Mouse (Mus musculus): ENCODE measurements around the gene 4933434E20Rik. TPM values are rescaled to one million over a fixed set of nuclear protein-coding genes. Genes with fewer than 3 reads are reported as not detected.

4933434E20Rik gene
- 28.8 and 34.0 TPM in 2 replicates for total RNA-seq (2017)

DNA sequence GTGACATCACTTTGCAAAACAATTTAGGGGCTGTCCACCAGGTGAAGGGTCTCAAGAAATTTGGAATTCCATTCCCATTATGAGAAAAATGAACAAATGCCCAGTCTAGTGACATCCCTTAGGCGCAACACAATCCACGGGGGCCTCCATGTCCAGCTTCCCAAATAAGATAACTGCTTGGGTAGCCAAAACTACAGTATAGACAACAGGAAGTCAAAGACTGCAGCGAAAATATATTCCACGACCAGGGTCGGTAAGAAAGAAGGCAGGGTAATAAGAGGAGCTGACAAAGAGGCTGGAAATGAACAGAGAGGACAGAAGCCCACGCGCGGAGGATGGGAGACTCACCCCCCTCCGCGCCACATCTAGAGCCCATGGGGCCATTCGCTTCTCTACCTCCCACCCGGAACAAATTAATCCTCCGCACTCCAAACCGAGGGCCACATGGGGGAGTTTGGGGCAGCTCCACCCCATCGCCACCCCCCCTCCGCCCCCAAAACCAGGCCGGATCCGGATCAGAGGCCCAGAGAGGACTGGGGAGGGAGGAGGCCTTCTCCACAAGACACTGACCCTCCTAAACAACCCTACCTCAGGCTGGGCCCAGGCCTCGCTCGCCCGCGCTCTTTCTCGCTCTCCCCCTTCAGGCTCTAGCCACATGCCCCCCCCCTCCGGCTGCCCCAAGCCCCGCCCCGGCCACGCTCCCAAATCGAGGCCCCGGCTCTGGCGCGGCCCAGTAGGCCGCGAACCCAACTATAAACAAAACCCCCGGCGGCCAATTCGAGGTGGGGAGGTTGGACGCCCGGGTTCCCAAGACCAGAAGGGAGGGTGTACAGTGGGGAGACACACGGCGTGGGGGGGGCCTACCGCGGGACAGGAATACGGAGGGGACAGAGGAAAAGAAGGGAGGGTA is at the start of gene 4933434E20Rik:
Gene 4933434E20Rik (plus strand): TSS at position 196 of the 910 bp plus-strand sequence.
- peak; percentile 66 for ATAC-seq (replicated peaks; ENCODE audit: low read depth, poor library complexity, severe bottlenecking)

DNA sequence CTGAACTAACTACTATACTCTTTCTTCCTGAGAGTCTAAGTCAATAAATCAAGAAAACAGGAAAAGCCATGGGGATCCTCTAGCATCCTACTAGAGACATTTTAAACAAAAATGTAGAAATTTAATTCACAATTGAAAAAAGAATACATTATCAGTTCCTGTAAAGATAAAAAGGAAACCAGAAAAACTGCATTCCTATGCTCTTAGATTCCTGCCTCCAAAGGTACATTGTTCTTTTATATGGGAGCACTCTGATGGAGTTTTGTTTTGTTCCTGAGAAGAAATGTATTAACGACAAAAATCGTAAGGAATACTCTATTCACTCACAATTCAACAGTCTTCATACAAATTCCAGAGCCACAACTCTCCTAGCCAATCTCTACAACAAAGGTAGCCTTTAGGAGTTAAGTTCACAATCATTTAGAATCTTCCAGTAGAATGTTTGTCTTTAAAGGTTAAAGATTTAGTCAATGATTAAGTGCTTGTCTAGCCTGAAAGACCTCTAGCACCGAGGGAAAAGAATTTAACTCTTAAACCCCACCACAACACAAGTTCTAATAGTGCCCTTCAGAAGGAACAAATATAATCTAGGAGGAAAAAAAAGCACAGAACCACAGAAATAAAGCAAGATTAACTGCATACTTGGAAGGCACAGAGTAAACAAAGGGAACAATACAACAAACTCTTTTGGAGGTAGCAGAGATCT is 47.2 kb upstream of the 4933434E20Rik start:
- ATAC-seq (replicated peaks; ENCODE audit: low read depth, poor library complexity, severe bottlenecking): no peak

DNA sequence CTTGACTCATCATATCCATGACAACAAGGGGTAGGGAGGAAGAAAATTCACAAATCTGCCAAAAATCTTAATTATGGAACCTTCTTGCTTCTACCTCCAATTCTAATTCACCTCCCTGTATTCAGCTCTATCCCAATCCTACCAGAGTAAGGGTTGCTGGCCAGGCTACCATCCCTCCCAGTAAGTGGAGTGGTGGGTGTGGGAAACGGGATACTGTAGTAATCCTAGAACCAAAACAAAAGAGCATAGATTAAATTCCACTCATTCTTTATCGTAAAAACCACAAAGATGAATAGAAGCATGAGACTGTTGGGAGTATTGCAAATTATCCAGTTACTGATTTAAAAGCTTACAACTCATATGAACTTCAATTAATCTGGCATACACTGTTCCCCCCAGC is 41.1 kb upstream of the 4933434E20Rik start:
- no peak for ATAC-seq (replicated peaks; ENCODE audit: low read depth, poor library complexity, severe bottlenecking)

DNA sequence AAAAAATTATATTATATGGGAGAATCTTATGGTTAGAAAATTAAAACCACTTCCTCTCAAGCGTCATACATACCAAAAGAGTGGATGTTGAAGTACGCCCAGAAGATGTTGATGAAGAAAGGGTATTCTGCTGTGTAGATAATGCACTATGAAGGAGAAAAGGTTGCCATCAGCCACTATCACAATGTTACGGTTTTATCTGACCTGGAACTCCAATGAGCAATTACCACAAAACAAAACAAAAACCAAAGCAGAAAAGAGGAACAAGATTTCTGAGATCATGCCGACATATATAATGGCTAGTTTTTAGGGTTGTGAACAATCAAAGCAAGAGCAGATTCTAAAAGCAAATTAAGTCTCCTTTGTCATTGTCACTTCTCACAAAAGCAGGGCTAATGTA is 34.8 kb upstream of the 4933434E20Rik start:
- 0 out of 2 replicates have a peak, but pooled peaks have one; percentile 22 for ATAC-seq (replicated peaks; ENCODE audit: low read depth, poor library complexity, severe bottlenecking)

DNA sequence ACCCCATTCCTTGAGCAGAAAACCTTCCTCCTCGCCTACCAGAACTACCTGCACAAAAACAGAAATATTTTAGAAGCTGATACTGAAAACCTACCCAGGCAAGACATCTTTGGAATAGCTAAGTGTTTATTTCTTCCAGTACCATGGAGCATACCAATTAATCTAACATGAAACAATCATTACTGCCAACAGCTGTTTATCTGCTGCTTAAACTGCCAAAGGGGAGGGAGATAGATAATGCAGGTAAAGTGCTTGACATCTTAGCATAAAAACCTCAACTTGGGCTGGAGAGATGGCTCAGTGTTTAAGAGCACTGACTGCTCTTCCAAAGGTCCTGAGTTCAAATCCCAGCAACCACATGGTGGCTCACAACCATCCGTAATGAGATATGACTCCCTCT is 16.8 kb upstream of the 4933434E20Rik start:
- no peak for ATAC-seq (replicated peaks; ENCODE audit: low read depth, poor library complexity, severe bottlenecking)

DNA sequence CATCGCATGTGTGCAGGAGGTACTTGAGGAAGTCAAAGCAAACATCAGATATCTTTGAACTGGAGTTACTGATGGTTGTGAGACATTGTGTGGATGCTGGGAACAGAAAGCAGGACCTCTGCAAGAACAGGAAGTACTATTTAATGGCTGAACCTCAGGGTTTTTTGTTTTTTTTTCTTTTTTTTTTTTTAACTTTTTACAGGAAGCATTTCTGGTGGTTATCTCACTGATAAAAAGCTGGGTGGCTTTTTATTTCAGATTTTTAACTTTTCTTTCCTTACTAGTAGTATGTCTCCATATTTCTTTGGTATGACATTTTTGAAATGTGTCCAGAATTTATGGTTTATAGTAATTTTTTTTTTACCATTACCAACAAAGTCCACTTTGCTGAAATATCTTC is 15.2 kb upstream of the 4933434E20Rik start:
- ATAC-seq (replicated peaks; ENCODE audit: low read depth, poor library complexity, severe bottlenecking): no peak

DNA sequence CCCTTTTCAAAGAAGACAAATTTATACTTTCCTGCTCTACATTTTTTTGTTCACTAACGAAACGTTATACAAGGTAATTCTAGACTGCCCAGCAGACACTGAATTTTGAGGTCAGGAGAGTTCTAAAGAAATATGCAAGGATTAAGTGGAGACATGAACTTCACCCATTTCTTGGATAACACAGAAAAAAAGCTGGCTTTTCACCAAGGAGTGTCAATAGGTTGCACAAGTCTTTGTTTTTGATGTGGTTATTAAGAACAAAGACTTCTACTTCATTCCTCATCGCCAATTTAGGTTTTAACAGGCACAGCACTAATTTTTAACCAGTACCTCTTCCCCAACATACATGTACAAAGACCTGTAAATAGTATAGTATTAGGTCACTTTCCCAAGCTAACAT is 1.7 kb upstream of the 4933434E20Rik start:
- ATAC-seq (replicated peaks; ENCODE audit: low read depth, poor library complexity, severe bottlenecking): no peak

DNA sequence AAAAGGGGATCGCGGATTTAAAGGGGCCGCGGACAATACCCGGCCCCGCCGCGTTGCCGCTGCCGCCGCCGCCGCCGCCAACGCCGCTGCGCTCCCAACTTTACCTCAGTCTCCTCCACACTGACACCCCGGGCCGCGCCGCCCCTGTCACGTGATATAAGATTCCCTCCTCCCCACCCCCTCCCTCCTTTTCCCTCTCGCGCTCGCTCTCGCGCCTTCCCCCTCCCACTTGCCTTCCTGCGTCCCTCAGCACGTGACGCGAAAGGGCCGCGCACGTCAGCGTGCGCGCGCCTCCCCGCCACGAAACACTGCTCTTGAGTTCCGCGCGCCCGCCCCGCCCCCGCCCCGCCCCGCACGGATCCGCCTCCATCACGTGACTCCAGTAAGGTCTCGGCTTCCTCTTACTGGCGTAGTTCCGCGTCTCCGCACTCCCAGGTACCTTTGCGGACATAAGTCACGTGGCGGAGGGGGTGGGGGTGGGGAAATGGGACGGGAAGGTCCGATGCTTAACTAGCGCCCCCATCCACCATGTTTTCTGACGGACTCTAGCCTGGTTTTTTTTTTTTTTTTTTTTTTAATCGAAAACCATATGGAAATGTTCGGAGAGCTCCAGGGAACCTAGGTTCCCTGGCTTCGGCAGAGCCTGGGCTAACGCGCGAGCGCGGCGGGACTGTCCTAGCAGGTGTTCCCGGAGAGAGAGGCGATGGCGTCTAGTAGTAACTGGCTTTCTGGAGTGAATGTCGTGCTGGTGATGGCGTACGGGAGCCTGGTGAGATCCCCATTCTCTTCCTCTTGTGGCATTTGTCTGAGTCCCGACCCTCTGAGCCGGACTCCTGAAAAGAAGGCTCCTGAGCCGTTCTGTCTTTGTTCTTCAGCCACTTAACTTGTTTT is 1.2 kb downstream of the 4933434E20Rik start, which contains the start of gene Ubap2l:
Gene Ubap2l (minus strand): TSS at position 278 of the 891 bp plus-strand sequence.
- peak; percentile 88 for ATAC-seq (replicated peaks; ENCODE audit: low read depth, poor library complexity, severe bottlenecking)

DNA sequence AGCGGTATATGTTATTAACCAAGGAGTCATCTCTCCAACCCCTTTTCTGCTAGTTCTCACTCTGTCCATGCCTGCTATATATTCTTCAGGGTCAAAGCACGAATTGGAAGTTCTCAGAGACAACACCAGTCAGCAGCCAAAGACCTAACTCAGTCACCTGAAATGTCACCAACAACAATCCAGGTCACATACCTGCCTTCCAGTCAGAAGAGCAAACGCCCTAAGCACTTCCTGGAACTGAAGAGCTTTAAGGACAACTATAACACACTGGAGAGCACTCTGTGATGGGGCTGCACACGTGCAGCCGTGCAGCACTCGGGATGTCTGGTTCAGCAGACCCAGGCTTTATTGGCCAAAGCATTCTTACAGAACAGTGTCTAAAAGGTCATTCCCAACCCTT is 10.1 kb downstream of the 4933434E20Rik start:
- no peak for ATAC-seq (replicated peaks; ENCODE audit: low read depth, poor library complexity, severe bottlenecking)

DNA sequence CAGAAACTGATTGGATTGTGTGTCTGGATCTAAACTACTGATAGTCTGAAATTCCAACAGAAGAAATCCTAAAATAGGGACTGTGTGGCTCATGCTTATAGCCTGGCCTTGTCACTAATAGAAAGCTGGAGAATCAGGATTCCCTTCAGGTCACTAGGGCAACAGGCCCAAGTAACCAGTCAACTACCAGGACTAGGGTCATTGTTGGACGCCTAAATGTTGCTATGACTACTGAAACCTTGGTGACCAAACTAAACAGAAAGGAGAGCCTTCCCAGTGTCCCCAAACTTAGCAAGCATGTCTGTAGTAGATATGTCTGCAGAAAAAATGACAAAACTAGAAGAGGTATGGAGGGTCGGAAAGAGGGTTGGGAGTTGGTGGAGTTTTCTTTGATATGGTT is 11.1 kb downstream of the 4933434E20Rik start:
- ATAC-seq (replicated peaks; ENCODE audit: low read depth, poor library complexity, severe bottlenecking): no peak

DNA sequence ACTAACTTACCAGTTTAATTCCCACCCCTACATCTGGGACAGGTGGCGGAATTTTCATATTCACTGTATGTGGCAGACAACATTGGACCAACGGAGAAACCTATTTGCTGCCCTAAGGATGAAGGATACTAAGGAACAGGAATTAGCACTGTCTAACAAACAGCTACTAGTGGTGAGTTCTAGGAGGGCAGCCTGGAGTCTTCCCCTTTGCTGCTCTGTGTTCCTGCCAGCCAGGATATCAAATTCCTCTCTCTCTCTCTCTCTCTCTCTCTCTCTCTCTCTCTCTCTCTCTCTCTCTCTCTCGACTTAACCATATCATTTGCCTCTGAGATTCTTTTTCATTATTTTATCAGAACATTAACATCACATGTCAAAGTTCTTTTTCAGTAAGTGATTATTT is 12.9 kb downstream of the 4933434E20Rik start:
- no peak for ATAC-seq (replicated peaks; ENCODE audit: low read depth, poor library complexity, severe bottlenecking)

DNA sequence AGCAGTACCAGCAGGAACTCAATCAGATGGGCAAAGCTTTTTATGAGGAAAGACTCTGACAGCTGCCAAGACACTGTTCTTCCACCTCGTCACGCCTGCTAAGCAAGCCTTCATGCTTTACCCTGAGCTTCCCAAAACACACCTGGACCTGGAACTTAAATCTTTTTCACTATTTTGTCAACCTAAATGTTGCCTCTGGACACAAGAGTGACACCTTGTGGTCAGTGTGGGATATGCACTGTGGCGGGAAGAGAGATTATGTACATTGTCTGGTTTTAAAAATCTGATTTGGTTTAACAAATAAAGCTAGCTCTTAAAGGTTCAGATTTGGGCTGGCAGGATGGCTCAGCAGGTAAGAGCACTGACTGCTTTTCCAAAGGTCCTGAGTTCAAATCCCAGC is 14.1 kb downstream of the 4933434E20Rik start:
- peak; percentile 80 for ATAC-seq (replicated peaks; ENCODE audit: low read depth, poor library complexity, severe bottlenecking)

DNA sequence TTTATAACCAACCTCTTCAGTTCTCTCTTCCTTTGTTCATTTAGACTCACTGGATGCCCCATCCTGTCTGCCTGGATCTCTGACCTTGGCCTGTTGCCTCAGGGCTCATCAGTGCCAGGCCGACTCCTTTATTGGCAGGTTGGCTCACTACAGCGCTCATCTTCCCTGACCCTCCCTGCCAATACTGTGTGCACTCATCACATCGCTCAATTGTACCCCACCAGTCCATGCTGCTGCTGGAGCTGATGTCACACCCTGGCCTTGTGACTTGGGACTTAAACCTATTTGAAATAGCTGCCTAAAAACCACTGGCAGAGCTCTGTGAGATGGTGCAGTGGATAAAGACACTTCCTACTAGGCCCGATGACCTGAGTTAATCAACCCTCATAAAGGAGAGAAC is 16.4 kb downstream of the 4933434E20Rik start:
- no peak for ATAC-seq (replicated peaks; ENCODE audit: low read depth, poor library complexity, severe bottlenecking)

DNA sequence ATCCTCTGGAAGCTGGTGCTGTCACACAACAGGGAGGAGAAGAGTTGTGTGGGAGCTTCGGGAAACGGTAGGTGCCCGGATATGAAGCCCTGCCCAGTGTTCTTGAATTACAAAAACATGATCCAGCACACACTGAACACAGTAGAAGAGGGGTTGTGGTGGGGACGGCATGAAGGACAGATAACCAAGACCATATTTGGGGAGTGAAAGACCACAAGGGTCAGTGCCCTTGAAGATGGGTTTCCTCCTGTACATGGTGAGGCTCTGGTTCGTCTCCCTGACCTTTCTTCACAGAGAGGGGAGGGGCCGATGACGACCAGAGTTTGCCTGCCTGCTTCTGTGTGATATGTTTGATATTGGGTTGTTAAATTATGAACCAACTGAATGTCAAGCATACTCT is 18.3 kb downstream of the 4933434E20Rik start:
- no peak for ATAC-seq (replicated peaks; ENCODE audit: low read depth, poor library complexity, severe bottlenecking)

DNA sequence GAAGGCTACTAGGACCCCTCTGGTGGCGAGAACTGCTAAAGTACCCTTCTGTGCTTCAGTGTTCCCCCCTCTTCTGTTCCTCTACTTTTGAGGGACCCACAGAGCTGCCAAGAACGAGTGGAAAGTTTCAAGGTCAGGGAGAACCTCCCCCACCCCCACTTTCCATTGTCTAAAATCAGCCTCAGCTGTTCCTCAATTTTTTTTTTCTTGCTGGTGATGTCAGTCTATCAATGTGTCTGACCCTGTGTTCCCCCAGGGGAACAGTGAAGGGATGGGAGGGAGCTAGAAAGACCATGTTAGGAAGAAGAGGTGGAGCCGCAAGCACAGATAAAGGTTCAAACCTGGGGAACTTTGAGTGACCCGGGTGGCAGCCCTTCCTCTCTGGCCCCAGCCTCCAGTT is 20.9 kb downstream of the 4933434E20Rik start, which contains the start of gene Tpm3:
Gene Tpm3 (plus strand): TSS at position 356 of the 400 bp plus-strand sequence.
- 0 out of 2 replicates have a peak, but pooled peaks have one; percentile 18 for ATAC-seq (replicated peaks; ENCODE audit: low read depth, poor library complexity, severe bottlenecking)

DNA sequence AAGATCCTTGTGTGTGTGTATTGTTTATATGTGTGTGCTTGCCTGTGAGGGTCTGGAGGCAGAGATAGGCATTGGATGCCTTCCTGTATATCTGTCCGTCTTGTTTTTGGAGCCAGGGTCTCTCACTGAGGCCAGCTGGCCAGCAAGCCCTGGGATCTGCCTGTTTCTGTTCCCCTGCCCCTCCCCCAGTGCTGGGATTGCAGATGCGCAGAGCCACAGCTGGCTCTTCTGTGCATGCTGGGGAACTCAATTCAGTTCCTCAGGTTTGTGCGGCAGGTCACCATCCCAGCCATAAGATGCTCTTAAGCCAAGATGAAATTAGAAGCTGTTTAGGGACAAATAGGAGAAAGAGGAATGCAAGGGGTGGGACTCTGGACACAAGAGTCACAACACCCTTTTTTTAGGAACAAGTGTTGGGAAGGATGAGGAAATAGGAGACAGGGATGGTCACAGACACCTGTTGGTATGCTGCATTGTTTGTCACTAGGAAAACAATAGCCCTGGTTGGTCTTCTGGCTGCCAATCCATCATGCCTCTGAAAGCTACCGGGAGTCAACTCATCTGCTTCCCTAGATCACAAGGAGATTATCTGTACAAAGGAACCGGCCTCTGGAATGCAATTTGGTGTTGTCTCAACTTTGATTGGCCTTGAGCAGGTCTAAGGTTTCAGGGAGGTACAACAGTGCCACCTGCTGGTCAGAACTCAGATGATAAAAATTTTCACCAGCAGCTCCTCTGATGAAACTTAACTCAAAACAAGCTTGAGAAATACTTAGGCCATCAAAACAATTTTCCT is 25.7 kb downstream of the 4933434E20Rik start:
- ATAC-seq (replicated peaks; ENCODE audit: low read depth, poor library complexity, severe bottlenecking): no peak

DNA sequence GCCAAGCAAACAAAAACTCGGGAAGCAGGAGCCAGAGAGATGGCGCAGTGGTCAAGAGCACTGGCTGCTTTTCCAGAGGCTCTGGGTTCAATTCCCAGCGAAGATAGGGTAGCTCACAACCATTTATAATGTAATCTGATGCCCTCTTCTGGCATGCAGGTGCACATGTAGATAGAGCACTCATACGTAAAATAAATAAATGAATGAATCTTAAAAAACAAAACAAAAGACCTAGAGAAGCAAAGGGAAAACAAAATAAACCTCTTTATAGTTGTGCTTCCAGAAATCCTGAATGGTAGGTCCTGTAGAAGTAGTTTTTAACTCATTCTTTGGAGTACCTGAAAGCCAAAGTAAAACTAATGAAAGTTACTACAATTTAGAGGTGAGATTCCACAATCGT is 26.8 kb downstream of the 4933434E20Rik start:
- ATAC-seq (replicated peaks; ENCODE audit: low read depth, poor library complexity, severe bottlenecking): no peak

DNA sequence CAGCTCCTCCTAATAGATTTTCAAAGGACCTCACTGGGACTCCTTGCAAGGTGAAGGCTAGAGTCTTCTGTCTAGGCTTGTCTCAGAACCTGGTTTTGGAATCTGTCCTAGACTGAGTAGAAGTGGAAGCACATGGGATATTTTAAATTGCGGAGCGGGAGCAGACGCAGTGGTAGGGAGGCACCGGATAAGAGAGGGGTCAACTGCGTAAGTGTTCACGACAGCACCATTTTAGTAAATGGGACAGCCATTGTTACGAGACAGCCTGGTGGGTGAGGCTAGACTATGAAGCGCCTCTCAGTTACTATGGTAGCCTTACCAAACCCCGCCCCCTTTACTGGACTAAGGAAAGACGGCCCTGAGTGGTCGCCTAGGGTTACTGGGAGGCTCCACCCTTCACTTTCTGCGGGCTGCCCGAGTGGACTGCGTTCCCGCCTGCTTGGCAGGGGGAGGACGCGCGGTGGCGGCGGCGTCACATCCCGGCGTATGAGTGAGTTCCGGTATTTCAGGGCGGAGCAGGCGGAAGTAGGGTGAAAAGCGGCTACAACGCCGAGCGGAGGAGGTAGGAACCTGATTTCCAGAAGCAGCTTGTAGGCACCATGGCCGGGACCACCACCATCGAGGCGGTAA is 27.8 kb downstream of the 4933434E20Rik start:
- peak; percentile 76 for ATAC-seq (replicated peaks; ENCODE audit: low read depth, poor library complexity, severe bottlenecking)
